Mouse (Mus musculus): ENCODE results near the gene Il27ra. TPM values are rescaled to one million over a fixed set of nuclear protein-coding genes. Genes with fewer than 3 reads are reported as not detected.

The Il27ra gene
- polyA plus RNA-seq, 1 experiment from 2014 or later = 3.5 TPM

DNA sequence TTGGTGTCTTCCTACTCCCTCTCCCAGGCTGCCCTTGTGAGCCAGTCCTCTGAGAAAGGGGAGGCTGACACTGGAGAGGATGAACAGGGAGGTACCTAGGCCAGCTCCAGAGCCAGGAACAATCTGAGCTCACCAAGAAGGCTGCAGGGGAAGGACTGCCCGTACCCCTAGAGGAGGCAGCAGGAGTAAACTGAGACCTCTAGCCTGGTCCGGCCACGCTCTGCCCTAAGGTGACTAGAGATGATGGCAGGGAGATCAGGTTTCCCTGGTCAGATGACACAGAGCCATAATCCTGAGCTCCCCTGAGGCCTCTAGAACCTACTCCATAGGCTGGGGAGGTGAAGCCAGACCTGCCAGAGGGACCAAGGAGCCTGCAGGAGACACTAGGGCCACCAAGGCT, 34.5 kb upstream of the Il27ra start:
- Histone ChIP-seq H3K4me3 (ENCODE audit: low read depth, low read length) (no peak overlapping the region), H3K4me2 (no peak overlapping the region), H3K27me3 (ENCODE audit: control insufficient read depth, insufficient read depth, low read length) (no peaks in the 10 kb centered on the region), H3K9me3 (replicated peaks; ENCODE audit: control insufficient read depth, low read length) (no peaks in the 10 kb centered on the region), H3K27ac (ENCODE audit: low read depth, low read length) (no peak overlapping the region), H3K4me1 (ENCODE audit: control insufficient read depth, insufficient read depth, low read length) (peaks cover 7% of the 10 kb centered on the region), H3K36me3 (ENCODE audit: control insufficient read depth, insufficient read depth, low read length) (peaks cover 10% of the 10 kb centered on the region), H3K9ac (ENCODE audit: low read depth, low read length) (no peak overlapping the region)
- 82% methylated on average over 3 of the region's 3 CpGs for WGBS (ENCODE audit: insufficient replicate concordance)
- ATAC-seq (replicated peaks; ENCODE audit: insufficient number of reproducible peaks, low FRiP score, low TSS enrichment) = no peak

DNA sequence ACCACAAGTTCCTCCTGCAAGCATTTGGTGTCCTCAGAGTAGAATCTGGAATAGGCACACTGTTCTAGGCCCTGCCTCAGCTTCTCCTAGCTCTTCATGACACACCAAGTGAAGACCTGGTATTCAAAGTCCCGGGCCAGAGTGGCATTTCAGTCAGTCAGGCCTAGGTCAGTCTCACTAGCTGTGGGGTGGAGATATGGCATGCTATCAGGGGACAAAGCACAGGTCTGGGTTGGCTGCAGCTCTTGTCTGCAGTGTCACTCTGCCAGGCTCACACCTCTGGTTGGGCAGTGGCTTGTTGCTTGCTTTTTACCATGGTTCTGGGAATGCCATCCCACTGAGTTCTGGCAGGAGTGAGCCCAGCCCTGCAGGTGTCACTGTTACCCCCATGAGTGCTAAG, 34.0 kb upstream of the Il27ra start:
- peaks cover 10% of the 10 kb centered on the region for H3K36me3 ChIP-seq (ENCODE audit: control insufficient read depth, insufficient read depth, low read length)
- peaks cover 10% of the 10 kb centered on the region for H3K4me1 ChIP-seq (ENCODE audit: control insufficient read depth, insufficient read depth, low read length)
- H3K4me2 ChIP-seq = no peak overlapping the region
- H3K27ac ChIP-seq (ENCODE audit: low read depth, low read length) = no peak overlapping the region
- no peak overlapping the region for H3K9ac ChIP-seq (ENCODE audit: low read depth, low read length)
- no peak for ATAC-seq (replicated peaks; ENCODE audit: insufficient number of reproducible peaks, low FRiP score, low TSS enrichment)
- no peak overlapping the region for H3K4me3 ChIP-seq (ENCODE audit: low read depth, low read length)
- WGBS (ENCODE audit: insufficient replicate concordance) = 79% methylated on average over 1 of the region's 1 CpGs
- no peaks in the 10 kb centered on the region for H3K27me3 ChIP-seq (ENCODE audit: control insufficient read depth, insufficient read depth, low read length)
- H3K9me3 ChIP-seq (replicated peaks; ENCODE audit: control insufficient read depth, low read length) = no peaks in the 10 kb centered on the region

DNA sequence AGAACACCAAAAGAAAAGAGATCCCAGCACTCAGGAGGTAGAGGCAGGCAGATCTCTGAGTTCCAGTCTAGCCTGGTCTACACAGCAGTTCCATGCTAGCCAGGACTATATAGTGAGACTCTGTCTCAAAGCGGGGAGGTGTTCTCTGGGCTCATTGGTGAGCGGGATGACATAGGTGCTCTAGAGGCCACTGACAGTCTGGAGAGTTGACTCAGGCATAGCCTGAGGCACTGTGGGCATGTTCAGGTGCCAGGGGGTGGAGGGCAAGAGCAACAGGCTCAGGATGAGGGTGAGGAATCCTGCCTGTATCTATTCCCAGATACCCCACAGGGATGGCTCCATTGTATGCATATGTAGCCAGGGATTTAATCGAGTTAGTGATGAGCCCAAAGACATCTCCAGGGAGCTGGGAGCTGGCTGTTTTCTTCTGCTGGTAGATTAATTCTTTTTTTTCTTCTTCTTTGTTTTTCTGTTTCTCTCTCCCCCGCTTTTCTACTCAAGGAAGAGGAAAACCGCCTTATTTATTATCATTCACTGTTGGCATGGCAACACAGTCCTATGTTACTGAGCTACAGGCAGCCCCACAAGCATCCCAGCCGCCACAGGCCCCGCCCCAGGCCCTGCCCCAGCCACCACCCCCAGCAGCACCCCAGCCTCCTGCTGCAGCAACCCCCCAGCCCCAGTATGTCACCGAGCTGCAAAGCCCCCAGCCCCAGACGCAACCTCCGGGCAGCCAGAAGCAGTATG, 31.0 kb upstream of the Il27ra start:
- Histone ChIP-seq H3K9me3 (replicated peaks; ENCODE audit: control insufficient read depth, low read length) (no peaks in the 10 kb centered on the region), H3K27me3 (ENCODE audit: control insufficient read depth, insufficient read depth, low read length) (no peaks in the 10 kb centered on the region), H3K9ac (ENCODE audit: low read depth, low read length) (no peak overlapping the region), H3K27ac (ENCODE audit: low read depth, low read length) (no peak overlapping the region), H3K4me3 (ENCODE audit: low read depth, low read length) (no peak overlapping the region), H3K4me2 (no peak overlapping the region), H3K36me3 (ENCODE audit: control insufficient read depth, insufficient read depth, low read length) (no peaks in the 10 kb centered on the region), H3K4me1 (ENCODE audit: control insufficient read depth, insufficient read depth, low read length) (peaks cover 22% of the 10 kb centered on the region)
- no peak for ATAC-seq (replicated peaks; ENCODE audit: insufficient number of reproducible peaks, low FRiP score, low TSS enrichment)
- 75% methylated on average over 10 of the region's 10 CpGs for WGBS (ENCODE audit: insufficient replicate concordance)

- Histone ChIP-seq H3K36me3 (ENCODE audit: control insufficient read depth, insufficient read depth, low read length) (no peaks in the 10 kb centered on the region), H3K9ac (ENCODE audit: low read depth, low read length) (no peak overlapping the region), H3K27me3 (ENCODE audit: control insufficient read depth, insufficient read depth, low read length) (no peaks in the 10 kb centered on the region), H3K27ac (ENCODE audit: low read depth, low read length) (no peak overlapping the region), H3K4me2 (no peak overlapping the region), H3K9me3 (replicated peaks; ENCODE audit: control insufficient read depth, low read length) (no peaks in the 10 kb centered on the region), H3K4me1 (ENCODE audit: control insufficient read depth, insufficient read depth, low read length) (peaks cover 31% of the 10 kb centered on the region), H3K4me3 (ENCODE audit: low read depth, low read length) (no peak overlapping the region)
- 85% methylated on average over 10 of the region's 10 CpGs for WGBS (ENCODE audit: insufficient replicate concordance)
- ATAC-seq (replicated peaks; ENCODE audit: insufficient number of reproducible peaks, low FRiP score, low TSS enrichment) = no peak
These were observed 29.9 kb upstream of the Il27ra start for GRCm38 (mm10) chr8:84072321-84072720.

DNA sequence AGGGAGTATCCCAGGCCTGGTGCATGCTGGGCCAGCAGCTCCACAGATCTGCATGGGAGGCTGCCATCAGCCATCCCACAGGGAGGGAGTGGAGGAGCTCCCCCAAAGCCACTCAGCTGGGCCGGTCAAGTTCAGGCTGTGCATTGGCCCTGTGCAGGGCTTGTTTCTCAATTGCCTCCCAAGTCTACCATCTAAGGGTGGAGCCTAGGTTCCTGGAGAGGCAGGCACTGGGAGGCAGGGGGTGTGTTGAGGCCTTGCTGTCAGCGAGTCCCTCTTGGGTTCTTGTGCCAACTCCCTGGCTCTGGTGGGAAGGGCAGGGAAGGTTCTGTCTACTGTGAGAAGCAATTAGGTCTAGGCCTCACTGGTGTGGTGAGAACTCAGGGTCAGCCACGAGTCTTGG, 29.5 kb upstream of the Il27ra start:
- Histone ChIP-seq H3K9ac (ENCODE audit: low read depth, low read length) (no peak overlapping the region), H3K4me3 (ENCODE audit: low read depth, low read length) (no peak overlapping the region), H3K36me3 (ENCODE audit: control insufficient read depth, insufficient read depth, low read length) (no peaks in the 10 kb centered on the region), H3K27ac (ENCODE audit: low read depth, low read length) (no peak overlapping the region), H3K9me3 (replicated peaks; ENCODE audit: control insufficient read depth, low read length) (no peaks in the 10 kb centered on the region), H3K4me1 (ENCODE audit: control insufficient read depth, insufficient read depth, low read length) (peaks cover 31% of the 10 kb centered on the region), H3K4me2 (no peak overlapping the region), H3K27me3 (ENCODE audit: control insufficient read depth, insufficient read depth, low read length) (no peaks in the 10 kb centered on the region)
- no peak for ATAC-seq (replicated peaks; ENCODE audit: insufficient number of reproducible peaks, low FRiP score, low TSS enrichment)
- WGBS (ENCODE audit: insufficient replicate concordance) = 63% methylated on average over 3 of the region's 3 CpGs

- H3K9ac ChIP-seq (ENCODE audit: low read depth, low read length) = no peak overlapping the region
- no peak for ATAC-seq (replicated peaks; ENCODE audit: insufficient number of reproducible peaks, low FRiP score, low TSS enrichment)
- peaks cover 31% of the 10 kb centered on the region for H3K4me1 ChIP-seq (ENCODE audit: control insufficient read depth, insufficient read depth, low read length)
- 89% methylated on average over 2 of the region's 2 CpGs for WGBS (ENCODE audit: insufficient replicate concordance)
- H3K9me3 ChIP-seq (replicated peaks; ENCODE audit: control insufficient read depth, low read length) = no peaks in the 10 kb centered on the region
- no peak overlapping the region for H3K4me3 ChIP-seq (ENCODE audit: low read depth, low read length)
- H3K27ac ChIP-seq (ENCODE audit: low read depth, low read length) = no peak overlapping the region
- H3K27me3 ChIP-seq (ENCODE audit: control insufficient read depth, insufficient read depth, low read length) = no peaks in the 10 kb centered on the region
- no peak overlapping the region for H3K4me2 ChIP-seq
- no peaks in the 10 kb centered on the region for H3K36me3 ChIP-seq (ENCODE audit: control insufficient read depth, insufficient read depth, low read length)
These were observed 28.3 kb upstream of the Il27ra start for GRCm38 (mm10) chr8:84070667-84071066.

- no peak for ATAC-seq (replicated peaks; ENCODE audit: insufficient number of reproducible peaks, low FRiP score, low TSS enrichment)
- Histone ChIP-seq H3K4me1 (ENCODE audit: control insufficient read depth, insufficient read depth, low read length) (peaks cover 31% of the 10 kb centered on the region), H3K4me3 (ENCODE audit: low read depth, low read length) (no peak overlapping the region), H3K9ac (ENCODE audit: low read depth, low read length) (no peak overlapping the region), H3K36me3 (ENCODE audit: control insufficient read depth, insufficient read depth, low read length) (no peaks in the 10 kb centered on the region), H3K9me3 (replicated peaks; ENCODE audit: control insufficient read depth, low read length) (no peaks in the 10 kb centered on the region), H3K27ac (ENCODE audit: low read depth, low read length) (no peak overlapping the region), H3K4me2 (no peak overlapping the region), H3K27me3 (ENCODE audit: control insufficient read depth, insufficient read depth, low read length) (no peaks in the 10 kb centered on the region)
- WGBS (ENCODE audit: insufficient replicate concordance) = 74% methylated on average over 5 of the region's 5 CpGs
These were observed 27.9 kb upstream of the Il27ra start for GRCm38 (mm10) chr8:84070241-84070640.

DNA sequence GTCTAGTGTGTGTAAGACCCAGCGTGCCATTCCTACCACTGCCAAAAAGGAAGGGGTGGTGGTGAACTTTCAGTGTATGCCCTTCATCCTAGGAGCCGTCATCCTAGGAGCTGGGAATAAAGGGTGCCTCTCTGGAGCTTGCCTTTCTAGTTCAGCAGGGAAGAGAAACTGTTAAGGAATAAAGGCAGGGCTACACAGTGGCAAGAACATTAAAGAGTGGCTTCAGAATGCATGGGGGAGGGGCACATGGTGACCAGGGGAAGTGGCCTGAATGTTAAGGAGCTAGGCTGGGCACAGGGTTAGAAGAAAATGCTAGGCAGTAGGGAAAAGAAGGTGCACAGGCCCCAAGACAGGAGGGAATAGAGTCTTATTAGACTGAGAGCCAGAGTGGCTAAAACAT, 27.4 kb upstream of the Il27ra start:
- H3K27ac ChIP-seq (ENCODE audit: low read depth, low read length) = no peak overlapping the region
- no peak overlapping the region for H3K9ac ChIP-seq (ENCODE audit: low read depth, low read length)
- H3K9me3 ChIP-seq (replicated peaks; ENCODE audit: control insufficient read depth, low read length) = no peaks in the 10 kb centered on the region
- H3K4me2 ChIP-seq = no peak overlapping the region
- WGBS (ENCODE audit: insufficient replicate concordance) = 76% methylated on average over 2 of the region's 2 CpGs
- peaks cover 31% of the 10 kb centered on the region for H3K4me1 ChIP-seq (ENCODE audit: control insufficient read depth, insufficient read depth, low read length)
- no peaks in the 10 kb centered on the region for H3K27me3 ChIP-seq (ENCODE audit: control insufficient read depth, insufficient read depth, low read length)
- H3K36me3 ChIP-seq (ENCODE audit: control insufficient read depth, insufficient read depth, low read length) = no peaks in the 10 kb centered on the region
- ATAC-seq (replicated peaks; ENCODE audit: insufficient number of reproducible peaks, low FRiP score, low TSS enrichment) = no peak
- H3K4me3 ChIP-seq (ENCODE audit: low read depth, low read length) = no peak overlapping the region

DNA sequence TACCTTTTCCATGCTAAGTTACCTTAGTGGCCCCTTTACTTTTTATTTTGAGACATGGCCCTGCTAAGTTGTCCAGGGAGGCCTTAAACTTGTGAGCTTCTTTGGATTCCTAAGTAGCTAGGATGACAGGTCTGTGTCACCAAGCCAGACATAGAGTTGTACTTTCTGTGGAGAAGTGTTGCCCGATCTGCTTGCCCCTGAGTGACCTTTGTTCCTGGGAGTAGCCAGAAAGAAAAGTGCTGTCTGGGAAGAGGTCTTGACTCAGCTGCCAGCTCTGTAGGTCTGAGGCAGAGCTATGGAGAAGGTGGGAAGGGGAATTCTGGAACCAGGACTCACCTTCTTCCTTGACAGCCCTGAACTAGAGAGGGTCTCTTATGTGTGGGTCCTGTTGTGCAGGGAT, 26.8 kb upstream of the Il27ra start:
- H3K36me3 ChIP-seq (ENCODE audit: control insufficient read depth, insufficient read depth, low read length) = no peaks in the 10 kb centered on the region
- no peak overlapping the region for H3K4me3 ChIP-seq (ENCODE audit: low read depth, low read length)
- 33% methylated on average over 1 of the region's 1 CpGs for WGBS (ENCODE audit: insufficient replicate concordance)
- H3K4me1 ChIP-seq (ENCODE audit: control insufficient read depth, insufficient read depth, low read length) = peaks cover 31% of the 10 kb centered on the region
- H3K27ac ChIP-seq (ENCODE audit: low read depth, low read length) = no peak overlapping the region
- ATAC-seq (replicated peaks; ENCODE audit: insufficient number of reproducible peaks, low FRiP score, low TSS enrichment) = no peak
- no peaks in the 10 kb centered on the region for H3K27me3 ChIP-seq (ENCODE audit: control insufficient read depth, insufficient read depth, low read length)
- H3K9me3 ChIP-seq (replicated peaks; ENCODE audit: control insufficient read depth, low read length) = no peaks in the 10 kb centered on the region
- H3K9ac ChIP-seq (ENCODE audit: low read depth, low read length) = no peak overlapping the region
- H3K4me2 ChIP-seq = no peak overlapping the region

All from heart, embryonic 11.5 days (tissue).